Mouse (Mus musculus): Measurements from ENCODE around the gene Mthfsd. TPM values are rescaled to one million over a fixed set of nuclear protein-coding genes. Genes with fewer than 3 reads are reported as not detected.

The Mthfsd gene
- polyA plus RNA-seq, 1 experiment from 2014 or later, result 48.9 TPM

- ATAC-seq, result no peak
- H3K27me3 ChIP-seq (replicated peaks; ENCODE audit: control insufficient read depth, insufficient read depth, low read length), result peaks cover 83% of the 10 kb centered on the region
Measured at GRCm38 (mm10) chr8:121085561-121085960, 22.6 kb downstream of the Mthfsd start.

GRCm38 (mm10) chr8:121085011-121085410, 23.2 kb downstream of the Mthfsd start:
- H3K4me3 ChIP-seq (ENCODE audit: low read length), result peak overlapping the region; percentile 62
- H3K9ac ChIP-seq (ENCODE audit: low read depth, low read length), result peak overlapping the region; percentile 89
- H3K27ac ChIP-seq (ENCODE audit: low read length), result peak overlapping the region; percentile 90
- H3K27me3 ChIP-seq (replicated peaks; ENCODE audit: control insufficient read depth, insufficient read depth, low read length), result peaks cover 83% of the 10 kb centered on the region
- no peak for ATAC-seq
- no peaks in the 10 kb centered on the region for H3K36me3 ChIP-seq (ENCODE audit: control insufficient read depth, insufficient read depth, low read length)
- 3% methylated on average over 30 of the region's 30 CpGs for WGBS
- H3K4me1 ChIP-seq (ENCODE audit: control insufficient read depth, insufficient read depth, low read length), result peaks cover 4% of the 10 kb centered on the region; the same call in 1 of the 2 replicates
- peak overlapping the region; percentile 77 for H3K4me2 ChIP-seq (ENCODE audit: low read depth, low read length)
- no peaks in the 10 kb centered on the region for H3K9me3 ChIP-seq (ENCODE audit: control insufficient read depth, low read length)

More at GRCm38 (mm10) chr8:121085561-121085960, 22.6 kb downstream of the Mthfsd start:
- H3K9me3 ChIP-seq (ENCODE audit: control insufficient read depth, low read length), result no peaks in the 10 kb centered on the region
- peak overlapping the region; percentile 89 for H3K9ac ChIP-seq (ENCODE audit: low read depth, low read length)
- H3K4me1 ChIP-seq (ENCODE audit: control insufficient read depth, insufficient read depth, low read length), result peaks cover 5% of the 10 kb centered on the region
- 39% methylated on average over 3 of the region's 3 CpGs for WGBS
- H3K4me2 ChIP-seq (ENCODE audit: low read depth, low read length), result peak overlapping the region; percentile 77
- peak overlapping the region; percentile 62 for H3K4me3 ChIP-seq (ENCODE audit: low read length)
- H3K36me3 ChIP-seq (ENCODE audit: control insufficient read depth, insufficient read depth, low read length), result no peaks in the 10 kb centered on the region
- H3K27ac ChIP-seq (ENCODE audit: low read length), result peak overlapping the region; percentile 90

DNA sequence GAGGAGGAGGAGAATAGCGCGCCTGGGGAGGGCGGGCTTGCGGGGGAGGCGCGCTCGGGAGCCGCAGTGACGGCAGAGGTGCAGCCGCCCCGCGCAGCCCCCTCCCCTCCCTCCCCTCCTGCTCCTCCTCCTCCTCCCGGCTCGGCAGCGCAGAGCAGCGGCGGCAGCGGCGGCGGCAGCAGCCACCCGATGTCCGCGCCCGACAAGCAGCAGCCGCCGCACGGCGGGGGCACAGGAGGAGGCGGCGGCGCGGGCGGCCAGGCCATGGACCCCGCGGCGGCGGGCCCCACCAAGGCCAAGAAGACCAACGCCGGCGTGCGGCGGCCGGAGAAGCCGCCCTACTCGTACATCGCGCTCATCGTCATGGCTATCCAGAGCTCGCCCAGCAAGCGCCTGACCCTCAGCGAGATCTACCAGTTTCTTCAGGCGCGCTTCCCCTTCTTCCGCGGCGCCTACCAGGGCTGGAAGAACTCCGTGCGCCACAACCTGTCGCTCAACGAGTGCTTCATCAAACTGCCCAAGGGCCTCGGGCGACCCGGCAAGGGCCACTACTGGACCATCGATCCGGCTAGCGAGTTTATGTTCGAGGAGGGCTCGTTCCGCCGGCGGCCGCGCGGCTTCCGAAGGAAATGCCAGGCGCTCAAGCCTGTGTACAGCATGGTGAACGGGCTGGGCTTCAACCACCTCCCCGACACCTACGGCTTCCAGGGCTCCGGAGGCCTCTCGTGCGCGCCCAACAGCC, 23.8 kb downstream of the Mthfsd start, which contains the start of gene Foxf1:
Foxf1 (plus strand) TSS at position 177 of the 742 bp plus-strand sequence.
- Histone ChIP-seq H3K36me3 (ENCODE audit: control insufficient read depth, insufficient read depth, low read length) (no peaks in the 10 kb centered on the region), H3K27me3 (replicated peaks; ENCODE audit: control insufficient read depth, insufficient read depth, low read length) (peaks cover 80% of the 10 kb centered on the region), H3K9me3 (ENCODE audit: control insufficient read depth, low read length) (no peaks in the 10 kb centered on the region), H3K9ac (ENCODE audit: low read depth, low read length) (peak within 1 kb of the TSS; percentile 89), H3K4me2 (ENCODE audit: low read depth, low read length) (peak within 1 kb of the TSS; percentile 77), H3K4me3 (ENCODE audit: low read length) (peak within 1 kb of the TSS; percentile 62), H3K4me1 (ENCODE audit: control insufficient read depth, insufficient read depth, low read length) (peaks cover 4% of the 10 kb centered on the region; the same call in 1 of the 2 replicates), H3K27ac (ENCODE audit: low read length) (peak within 1 kb of the TSS; percentile 95)
- peak; percentile 77 for ATAC-seq
- under 1% methylated on average over 73 of the region's 83 CpGs for WGBS

- peaks cover 4% of the 10 kb centered on the region; the same call in 1 of the 2 replicates for H3K4me1 ChIP-seq (ENCODE audit: control insufficient read depth, insufficient read depth, low read length)
- peak overlapping the region; percentile 77 for H3K4me2 ChIP-seq (ENCODE audit: low read depth, low read length)
- H3K36me3 ChIP-seq (ENCODE audit: control insufficient read depth, insufficient read depth, low read length), result no peaks in the 10 kb centered on the region
- H3K4me3 ChIP-seq (ENCODE audit: low read length), result peak overlapping the region; percentile 62
- H3K27me3 ChIP-seq (replicated peaks; ENCODE audit: control insufficient read depth, insufficient read depth, low read length), result peaks cover 78% of the 10 kb centered on the region
- H3K9me3 ChIP-seq (ENCODE audit: control insufficient read depth, low read length), result no peaks in the 10 kb centered on the region
- peak; percentile 66 for ATAC-seq
- WGBS, result under 1% methylated on average over 16 of the region's 27 CpGs
- H3K27ac ChIP-seq (ENCODE audit: low read length), result peak overlapping the region; percentile 95
- H3K9ac ChIP-seq (ENCODE audit: low read depth, low read length), result peak overlapping the region; percentile 86
Measured at GRCm38 (mm10) chr8:121083936-121084209, 24.3 kb downstream of the Mthfsd start.

GRCm38 (mm10) chr8:121083093-121083935, 24.9 kb downstream of the Mthfsd start:
- peaks cover 4% of the 10 kb centered on the region; the same call in 1 of the 2 replicates for H3K4me1 ChIP-seq (ENCODE audit: control insufficient read depth, insufficient read depth, low read length)
- H3K27ac ChIP-seq (ENCODE audit: low read length), result peak overlapping the region; percentile 95
- H3K36me3 ChIP-seq (ENCODE audit: control insufficient read depth, insufficient read depth, low read length), result no peaks in the 10 kb centered on the region
- H3K9ac ChIP-seq (ENCODE audit: low read depth, low read length), result peak overlapping the region; percentile 86
- H3K4me3 ChIP-seq (ENCODE audit: low read length), result peak overlapping the region; percentile 62
- WGBS, result under 1% methylated on average over 88 of the region's 89 CpGs
- peak; percentile 76 for ATAC-seq
- H3K27me3 ChIP-seq (replicated peaks; ENCODE audit: control insufficient read depth, insufficient read depth, low read length), result peaks cover 79% of the 10 kb centered on the region
- no peaks in the 10 kb centered on the region for H3K9me3 ChIP-seq (ENCODE audit: control insufficient read depth, low read length)
- peak overlapping the region; percentile 77 for H3K4me2 ChIP-seq (ENCODE audit: low read depth, low read length)

DNA sequence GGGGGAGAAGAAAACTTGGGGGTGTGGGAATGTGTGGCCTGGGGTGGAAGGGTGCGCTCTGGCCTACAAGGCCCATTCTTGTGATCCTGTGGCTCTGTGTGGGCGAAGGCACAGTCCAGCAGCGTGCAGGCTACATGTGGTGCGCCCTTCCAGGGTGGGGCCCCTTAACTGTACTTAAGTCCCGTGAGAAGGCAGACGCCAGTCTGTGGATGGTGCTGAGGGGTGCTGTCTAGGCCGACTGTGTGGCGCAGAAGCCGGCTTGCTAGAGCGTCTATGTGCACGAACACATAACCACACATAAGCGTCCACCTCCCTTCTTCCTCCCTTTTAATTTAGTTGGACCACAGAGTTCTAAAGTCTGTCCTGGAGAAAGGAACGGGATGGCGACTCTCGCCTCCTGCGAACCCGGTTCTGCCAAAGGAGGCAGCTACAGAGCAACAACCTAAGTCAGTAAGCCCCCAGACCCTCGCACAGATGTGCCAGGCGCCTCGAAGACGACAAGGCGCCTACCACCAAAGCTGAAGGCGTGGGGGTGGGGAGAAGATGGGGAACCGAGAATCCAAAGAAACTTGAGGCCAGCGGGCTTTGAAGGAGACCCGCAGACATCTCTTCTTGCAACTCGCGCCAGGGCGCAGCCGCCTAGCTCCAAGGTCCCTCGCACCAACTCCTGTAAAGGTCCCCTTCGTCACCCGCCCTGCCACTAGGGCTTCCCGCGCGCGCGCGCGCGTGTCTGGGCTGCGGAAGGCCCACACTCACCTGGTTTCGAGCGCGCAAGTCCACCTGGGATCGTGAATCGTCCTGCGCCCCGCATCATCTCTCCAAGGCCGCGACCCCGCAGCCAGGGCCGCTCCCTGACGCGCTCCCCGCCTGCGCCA, 25.7 kb downstream of the Mthfsd start:
- no peaks in the 10 kb centered on the region for H3K36me3 ChIP-seq (ENCODE audit: control insufficient read depth, insufficient read depth, low read length)
- peak overlapping the region; percentile 86 for H3K9ac ChIP-seq (ENCODE audit: low read depth, low read length)
- WGBS, result 1% methylated on average over 57 of the region's 57 CpGs
- H3K9me3 ChIP-seq (ENCODE audit: control insufficient read depth, low read length), result no peaks in the 10 kb centered on the region
- H3K4me2 ChIP-seq (ENCODE audit: low read depth, low read length), result peak overlapping the region; percentile 77
- peaks cover 4% of the 10 kb centered on the region for H3K4me1 ChIP-seq (ENCODE audit: control insufficient read depth, insufficient read depth, low read length)
- ATAC-seq, result no peak
- H3K27ac ChIP-seq (ENCODE audit: low read length), result peak overlapping the region; percentile 95
- H3K27me3 ChIP-seq (replicated peaks; ENCODE audit: control insufficient read depth, insufficient read depth, low read length), result peaks cover 86% of the 10 kb centered on the region
- peak overlapping the region; percentile 62 for H3K4me3 ChIP-seq (ENCODE audit: low read length)

GRCm38 (mm10) chr8:121081398-121081797, 26.8 kb downstream of the Mthfsd start:
- 9% methylated on average over 7 of the region's 7 CpGs for WGBS
- Histone ChIP-seq H3K36me3 (ENCODE audit: control insufficient read depth, insufficient read depth, low read length) (no peaks in the 10 kb centered on the region), H3K9ac (ENCODE audit: low read depth, low read length) (peak overlapping the region; percentile 86), H3K9me3 (ENCODE audit: control insufficient read depth, low read length) (no peaks in the 10 kb centered on the region), H3K27ac (ENCODE audit: low read length) (peak overlapping the region; percentile 95), H3K4me1 (ENCODE audit: control insufficient read depth, insufficient read depth, low read length) (peaks cover 4% of the 10 kb centered on the region), H3K4me2 (ENCODE audit: low read depth, low read length) (peak overlapping the region; percentile 77), H3K4me3 (ENCODE audit: low read length) (peak overlapping the region; percentile 62), H3K27me3 (replicated peaks; ENCODE audit: control insufficient read depth, insufficient read depth, low read length) (peaks cover 87% of the 10 kb centered on the region)
- no peak for ATAC-seq

GRCm38 (mm10) chr8:121080361-121081090, 27.7 kb downstream of the Mthfsd start:
- Histone ChIP-seq H3K9me3 (ENCODE audit: control insufficient read depth, low read length) (no peaks in the 10 kb centered on the region), H3K4me1 (ENCODE audit: control insufficient read depth, insufficient read depth, low read length) (peaks cover 4% of the 10 kb centered on the region), H3K4me2 (ENCODE audit: low read depth, low read length) (peak overlapping the region; percentile 77), H3K9ac (ENCODE audit: low read depth, low read length) (peak overlapping the region; percentile 86), H3K27ac (ENCODE audit: low read length) (peak overlapping the region; percentile 95), H3K4me3 (ENCODE audit: low read length) (peak overlapping the region; percentile 62), H3K36me3 (ENCODE audit: control insufficient read depth, insufficient read depth, low read length) (no peaks in the 10 kb centered on the region), H3K27me3 (replicated peaks; ENCODE audit: control insufficient read depth, insufficient read depth, low read length) (peaks cover 78% of the 10 kb centered on the region)
- 1% methylated on average over 49 of the region's 49 CpGs for WGBS
- ATAC-seq, result no peak
